Mouse (Mus musculus): Measurements from ENCODE around the gene Tcp1. TPM values are rescaled to one million over a fixed set of nuclear protein-coding genes. Genes with fewer than 3 reads are reported as not detected.

Gene Tcp1
- 297 and 403 TPM in 2 replicates for polyA plus RNA-seq (2015; fragmentation: Nextera tagmentation; extraction: Ambion mirVana)

DNA sequence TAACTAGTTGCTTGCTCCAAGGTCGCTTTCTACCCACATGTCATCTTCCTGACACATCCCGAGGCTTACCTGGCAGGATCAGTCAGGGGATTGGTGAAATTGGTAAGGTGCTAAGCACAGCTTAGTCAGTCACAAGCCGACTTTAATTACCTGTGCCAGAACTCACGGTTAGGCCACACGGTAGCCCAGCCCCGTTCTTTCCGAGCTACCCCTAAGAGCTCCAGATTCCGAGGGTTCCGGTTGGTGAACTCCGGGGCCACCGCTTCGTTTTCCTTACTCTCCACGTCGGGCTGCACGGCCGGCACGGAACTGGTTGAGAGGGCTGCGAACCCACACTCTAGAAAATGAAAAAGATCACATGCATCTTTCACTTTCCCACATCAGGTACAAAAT lies at the start of gene Tcp1:
Gene Tcp1, plus strand, starts transcription at position 214 of the 393 bp plus-strand sequence.

DNA sequence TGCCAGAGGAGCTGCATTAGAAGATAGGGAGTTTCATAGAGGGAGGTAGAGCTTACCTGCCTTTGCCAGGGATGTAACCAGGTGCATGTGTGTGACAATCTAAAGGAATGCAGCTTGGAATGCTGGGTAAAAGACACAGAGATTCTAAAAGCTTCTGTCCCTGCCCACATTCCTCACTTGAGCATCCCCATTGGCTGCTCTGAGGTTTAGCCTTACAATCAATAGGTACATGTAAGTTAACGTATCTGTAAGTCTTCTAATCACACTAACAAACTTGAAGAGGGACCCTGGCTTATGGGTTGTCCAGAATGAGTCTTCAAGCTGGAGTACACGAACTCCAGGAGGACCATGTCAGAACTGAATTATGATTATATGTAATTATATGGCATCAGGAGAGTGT lies 47.5 kb upstream of the Tcp1 start, which contains the start of gene Mas1:
Gene Mas1, minus strand, starts transcription at position 101 of the 400 bp plus-strand sequence.

DNA sequence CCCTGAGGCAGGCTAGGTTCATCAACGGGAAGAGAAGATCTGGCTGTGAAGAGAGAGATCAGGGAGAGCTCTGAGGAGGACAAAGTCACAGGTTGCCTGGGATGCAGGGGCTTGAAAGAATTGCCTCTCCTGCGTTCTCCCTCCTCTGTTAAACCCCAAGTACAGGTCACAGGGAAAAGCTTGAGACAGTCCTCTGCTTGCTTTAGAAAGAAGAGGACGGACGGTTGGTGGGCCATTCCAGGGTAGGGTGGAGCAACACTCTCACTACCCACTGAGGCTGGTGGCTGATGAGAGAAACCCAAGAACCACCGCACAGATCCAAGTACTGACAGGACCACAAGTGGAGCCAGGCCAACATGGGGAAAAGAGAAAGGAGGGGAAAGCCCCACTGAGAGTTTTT lies 39.8 kb upstream of the Tcp1 start, which contains the start of gene Mrgprh:
Gene Mrgprh, plus strand, starts transcription at position 301 of the 400 bp plus-strand sequence.

DNA sequence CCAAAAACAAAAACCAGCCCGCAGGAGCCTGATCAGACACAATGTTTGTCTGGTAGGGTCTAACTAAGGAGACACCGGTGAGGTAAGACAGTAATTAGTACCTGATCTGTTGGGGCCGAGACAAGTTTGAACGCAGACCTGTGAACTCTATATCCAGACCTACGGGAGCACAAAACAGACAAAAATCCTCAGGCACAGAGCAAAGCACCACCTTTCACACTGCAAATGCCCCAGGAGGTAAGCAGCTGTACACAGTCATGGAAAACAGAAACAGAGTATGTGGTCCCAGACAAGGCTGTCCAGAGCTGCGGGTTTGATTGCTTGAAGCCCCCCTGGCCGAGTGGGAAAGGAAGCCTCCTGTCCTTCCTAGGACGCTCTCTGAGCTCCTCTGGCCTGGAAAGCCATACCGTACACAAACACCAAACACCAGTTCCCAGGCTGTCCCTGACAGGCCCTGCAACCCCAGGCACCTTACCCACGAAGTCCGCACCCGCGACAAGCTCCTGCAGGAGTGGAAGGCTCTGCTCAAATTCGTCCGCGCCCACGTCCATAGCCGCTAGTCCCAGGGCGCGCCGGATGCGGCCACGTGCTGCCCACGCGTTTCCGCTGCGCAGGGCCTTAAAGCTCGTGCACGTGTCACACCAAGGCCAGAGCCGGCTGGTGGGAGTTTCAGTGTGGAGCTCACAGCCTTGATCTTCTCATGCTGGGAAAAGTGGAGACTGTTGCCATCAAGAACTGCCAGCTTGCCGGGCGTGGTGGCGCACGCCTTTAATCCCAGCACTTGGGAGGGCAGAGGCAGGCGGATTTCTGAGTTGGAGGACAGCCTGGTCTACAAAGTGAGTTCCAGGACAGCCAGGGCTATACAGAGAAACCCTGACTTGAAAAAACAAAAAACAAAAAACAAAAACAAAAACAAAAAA lies 5.9 kb upstream of the Tcp1 start, which contains the start of gene Pnldc1:
Gene Pnldc1, minus strand, starts transcription at position 870 of the 920 bp plus-strand sequence.

DNA sequence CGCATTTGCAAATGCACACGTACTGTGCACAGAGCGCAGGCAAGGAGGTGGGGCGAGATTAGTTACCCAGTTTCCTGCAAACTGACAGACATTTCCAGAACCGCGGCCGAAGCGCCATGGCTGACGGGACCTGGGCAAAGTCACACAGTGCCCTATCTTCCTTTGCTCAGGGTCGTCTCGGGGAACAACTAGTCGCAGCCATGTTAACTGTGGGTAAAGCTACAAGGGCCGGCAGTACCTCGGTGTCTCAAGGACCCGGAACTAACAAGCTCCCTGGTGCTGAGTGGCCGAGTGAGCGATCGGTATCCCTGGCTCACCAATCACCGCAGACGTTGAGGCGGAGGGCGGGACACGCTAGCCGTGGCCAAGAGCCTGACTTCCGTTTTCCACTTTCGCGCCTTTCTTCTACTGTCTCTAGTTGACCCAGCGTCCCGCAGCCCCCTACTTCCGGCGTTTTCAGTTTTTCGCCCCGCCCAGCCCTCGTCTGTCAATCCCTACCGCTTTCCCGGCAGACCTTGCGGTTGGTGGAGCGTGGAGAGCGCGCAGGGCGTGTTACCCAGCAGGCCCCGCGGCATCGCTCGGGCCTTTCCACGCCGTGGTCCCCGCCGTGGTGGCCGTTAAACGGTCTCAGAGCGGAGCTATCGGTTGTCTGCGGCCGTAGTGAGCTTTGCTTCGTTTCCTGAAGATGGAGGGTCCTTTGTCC lies 531 bp downstream of the Tcp1 start, which contains the start of gene Mrpl18:
Gene Mrpl18, minus strand, starts transcription at position 465 of the 703 bp plus-strand sequence.

DNA sequence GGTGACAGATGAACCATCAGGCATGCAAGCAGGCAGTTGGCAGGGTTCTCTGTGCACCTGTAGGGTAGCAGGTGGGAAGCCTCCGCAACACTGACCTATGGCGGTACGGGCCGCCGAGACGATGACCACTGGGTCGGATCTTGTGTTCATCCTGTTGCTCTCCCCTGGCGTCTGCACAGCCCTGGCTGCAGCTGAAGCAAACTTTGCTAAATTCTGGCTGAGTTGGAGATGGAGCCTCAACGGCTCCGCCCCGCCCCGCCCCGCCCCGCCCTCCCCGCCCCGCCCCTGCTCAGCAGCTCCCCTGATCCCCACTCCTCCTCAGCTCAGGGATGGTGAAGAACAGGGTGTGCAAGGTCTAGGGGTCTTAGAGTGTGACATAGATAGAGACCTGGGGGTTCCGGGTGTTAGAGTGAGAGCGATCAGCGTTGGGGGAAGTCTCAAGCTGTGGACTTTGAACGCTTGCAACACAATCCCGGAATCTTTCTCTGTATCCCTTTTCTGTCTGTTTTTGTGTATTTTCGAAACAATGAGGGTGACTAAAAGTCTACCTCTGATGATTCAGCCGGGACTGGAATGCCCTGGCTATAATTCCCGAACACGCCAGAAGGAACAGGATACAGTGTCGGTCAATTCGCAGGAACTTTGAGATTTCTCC lies 24.8 kb downstream of the Tcp1 start, which contains the start of gene Acat3:
Gene Acat3, minus strand, starts transcription at position 450 of the 655 bp plus-strand sequence.

DNA sequence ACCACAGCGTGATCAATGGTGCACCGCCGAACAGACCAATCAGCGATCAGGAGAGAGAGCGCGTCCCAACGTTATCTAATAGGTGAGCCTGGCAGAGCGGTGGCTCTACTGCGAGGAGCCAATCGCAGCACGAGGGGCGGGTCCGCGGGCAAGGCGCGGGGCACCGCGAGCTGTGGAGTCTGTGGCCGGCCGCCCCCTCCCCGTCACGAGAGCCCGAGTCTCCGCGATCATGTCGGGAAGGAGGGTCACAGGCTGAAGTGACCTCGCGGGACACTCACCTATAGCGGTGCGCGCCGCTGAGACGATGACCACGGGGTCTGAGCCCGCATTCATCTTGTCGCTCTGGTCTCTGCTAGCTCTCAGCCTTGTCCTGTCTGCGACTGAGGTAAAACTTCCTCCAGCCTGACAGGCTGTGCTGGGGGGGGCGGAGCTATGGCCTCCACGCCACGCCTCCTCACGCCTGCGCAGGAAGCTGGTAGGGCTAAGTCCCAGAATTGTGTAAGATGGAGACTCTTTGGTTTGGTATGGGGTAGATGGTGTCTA lies 44.9 kb downstream of the Tcp1 start, which contains the start of gene Acat2:
Gene Acat2, minus strand, starts transcription at position 417 of the 543 bp plus-strand sequence.

Other genes with a start within 250 kb of the Tcp1 start
- gene Slc22a1, start 239.9 kb upstream of the Tcp1 start, polyA plus RNA-seq (2015; fragmentation: Nextera tagmentation; extraction: Ambion mirVana), result 13.4 and 13.6 TPM in 2 replicates
- 43.1 and 44.3 TPM in 2 replicates for gene Igf2r, start 146.0 kb upstream of the Tcp1 start, polyA plus RNA-seq (2015; fragmentation: Nextera tagmentation; extraction: Ambion mirVana)
- gene Mas1, start 47.6 kb upstream of the Tcp1 start, polyA plus RNA-seq (2015; fragmentation: Nextera tagmentation; extraction: Ambion mirVana), result 0.19 and 0.34 TPM in 2 replicates
- not detected in 2 replicates for gene Mrgprh, start 39.7 kb upstream of the Tcp1 start, polyA plus RNA-seq (2015; fragmentation: Nextera tagmentation; extraction: Ambion mirVana)
- 0.30 and 0.39 TPM in 2 replicates for gene Pnldc1, start 5.5 kb upstream of the Tcp1 start, polyA plus RNA-seq (2015; fragmentation: Nextera tagmentation; extraction: Ambion mirVana)
- 82.7 and 91.4 TPM in 2 replicates for gene Mrpl18, start 644 bp downstream of the Tcp1 start, polyA plus RNA-seq (2015; fragmentation: Nextera tagmentation; extraction: Ambion mirVana)
- gene Acat3, start 24.9 kb downstream of the Tcp1 start, polyA plus RNA-seq (2015; fragmentation: Nextera tagmentation; extraction: Ambion mirVana), result 0.59 and 0.75 TPM in 2 replicates
- gene Acat2, start 45.0 kb downstream of the Tcp1 start, polyA plus RNA-seq (2015; fragmentation: Nextera tagmentation; extraction: Ambion mirVana), result 42.9 and 91.4 TPM in 2 replicates
- gene Wtap, start 78.5 kb downstream of the Tcp1 start, polyA plus RNA-seq (2015; fragmentation: Nextera tagmentation; extraction: Ambion mirVana), result 72.9 and 79.5 TPM in 2 replicates
- gene Sod2, start 91.1 kb downstream of the Tcp1 start, polyA plus RNA-seq (2015; fragmentation: Nextera tagmentation; extraction: Ambion mirVana), result 182 and 196 TPM in 2 replicates
- 0.10 TPM in 1 of 2 replicates, not detected in the other for gene Gpr31b, start 136.6 kb downstream of the Tcp1 start, polyA plus RNA-seq (2015; fragmentation: Nextera tagmentation; extraction: Ambion mirVana)
- 0.13 TPM in 1 of 2 replicates, not detected in the other for gene Tcp10b, start 145.4 kb downstream of the Tcp1 start, polyA plus RNA-seq (2015; fragmentation: Nextera tagmentation; extraction: Ambion mirVana)
- 0.07 TPM in 1 of 2 replicates, not detected in the other for gene Unc93a, start 216.1 kb downstream of the Tcp1 start, polyA plus RNA-seq (2015; fragmentation: Nextera tagmentation; extraction: Ambion mirVana)